Mouse (Mus musculus) frontal cortex, adult 2 months (tissue): ENCODE data around the gene Rasgrp3. TPM values are rescaled to one million over a fixed set of nuclear protein-coding genes. Genes with fewer than 3 reads are reported as not detected.
A peak's percentile ranks its signal among the peaks of the same experiment; 100 is the strongest.

Source experiments
- DNase-seq, 2 experiments: peaks; one replicate each; pipeline ENCODE4 v3.0.0; 2022; ENCODE audit warnings: low spot score in 1 of 2; ENCODE audit errors: extremely low spot score in 1 of 2
- polyA plus RNA-seq: library from polyadenylated mRNA; depleted of rRNA; stranded (reverse); fragments of >200 nt; gene quantifications from 2 replicates; pipeline ENCODE4 v1.2.3, GENCODE M21; 2012; rRNA removed

Rasgrp3 gene
- polyA plus RNA-seq, 1 experiment, result 10.2 TPM

- DNase-seq, result peak; percentile 50 to 83
Measured at GRCm38 (mm10) chr17:75536396-75537049, 100.8 kb downstream of the Rasgrp3 start.

GRCm38 (mm10) chr17:75537050-75537445 is 101.4 kb downstream of the Rasgrp3 start:
- DNase-seq, result no peak

GRCm38 (mm10) chr17:75538431-75538830 is 102.7 kb downstream of the Rasgrp3 start:
- no peak for DNase-seq

- no peak for DNase-seq
Measured at GRCm38 (mm10) chr17:75539130-75539529, 103.4 kb downstream of the Rasgrp3 start.

GRCm38 (mm10) chr17:75539841-75540240 is 104.1 kb downstream of the Rasgrp3 start:
- no peak for DNase-seq

GRCm38 (mm10) chr17:75543434-75543833 is 107.7 kb downstream of the Rasgrp3 start:
- no peak for DNase-seq

- no peak for DNase-seq
Measured at GRCm38 (mm10) chr17:75544262-75544661, 108.6 kb downstream of the Rasgrp3 start.

- DNase-seq, result no peak
Measured at GRCm38 (mm10) chr17:75550771-75551413, 115.2 kb downstream of the Rasgrp3 start.

- peak; percentile 95 to 98 for DNase-seq
Measured at GRCm38 (mm10) chr17:75551512-75552400, 116.1 kb downstream of the Rasgrp3 start, which contains the start of gene Fam98a. Gene Fam98a (minus strand): TSS chr17:75551946.

- DNase-seq, result no peak
Measured at GRCm38 (mm10) chr17:75557031-75557430, 121.3 kb downstream of the Rasgrp3 start.

GRCm38 (mm10) chr17:75558041-75558440 is 122.3 kb downstream of the Rasgrp3 start:
- DNase-seq, result no peak

GRCm38 (mm10) chr17:75575608-75576007 is 139.9 kb downstream of the Rasgrp3 start:
- no peak for DNase-seq

Other genes with a start within 250 kb of the Rasgrp3 start
- 48.0 and 48.5 TPM in 2 replicates for gene Fam98a, start 116.0 kb downstream of the Rasgrp3 start, polyA plus RNA-seq